Mouse (Mus musculus): ENCODE measurements around the gene Ano7. TPM values are rescaled to one million over a fixed set of nuclear protein-coding genes. Genes with fewer than 3 reads are reported as not detected.
A peak's percentile ranks its signal among the peaks of the same experiment; 100 is the strongest.

Gene Ano7
- total and polyA plus RNA-seq, 3 experiments = 0.11 TPM; not detected in 2

GRCm38 (mm10) chr1:93387198-93387597 lies 13.5 kb downstream of the Ano7 start:
- no peaks in the 10 kb centered on the region for H3K36me3 ChIP-seq (replicated peaks)
- peaks cover 2% of the 10 kb centered on the region; the same call in 1 of the 2 replicates for H3K4me1 ChIP-seq (ENCODE audit: insufficient read depth, low read depth, low read length)
- DNase-seq (ENCODE audit: low spot score) = no peak
- no peaks in the 10 kb centered on the region for H3K9me3 ChIP-seq (replicated peaks)
- no peak overlapping the region for H3K4me3 ChIP-seq (ENCODE audit: low read depth, low read length)
- no peak for TF ChIP-seq POLR2AphosphoS5 (IDR thresholded peaks at IDR 0.05; ENCODE audit: insufficient replicate concordance, low read depth, low read length)
- no peak for TF ChIP-seq GATA1 (IDR thresholded peaks at IDR 0.05; ENCODE audit: borderline replicate concordance, low read length)
- no peak for TF ChIP-seq TAL1 (conservative IDR thresholded peaks at IDR 0.05; ENCODE audit: low read depth, low read length)
- no peak for TF ChIP-seq CTCF (IDR thresholded peaks at IDR 0.05; ENCODE audit: low read depth, low read length)
- no peak for TF ChIP-seq GATA2 (IDR thresholded peaks at IDR 0.05; ENCODE audit: borderline replicate concordance, low read depth, low read length)
- peaks cover 46% of the 10 kb centered on the region for H3K27me3 ChIP-seq (ENCODE audit: insufficient read depth, low read length)
- no peak for ATAC-seq (ENCODE audit: extremely low read depth, insufficient number of reproducible peaks, low FRiP score, poor library complexity, severe bottlenecking)

- peaks cover 6% of the 10 kb centered on the region; the same call in 1 of the 2 replicates for H3K4me1 ChIP-seq (ENCODE audit: insufficient read depth, low read depth, low read length)
- no peak for ATAC-seq (ENCODE audit: extremely low read depth, insufficient number of reproducible peaks, low FRiP score, poor library complexity, severe bottlenecking)
- H3K9me3 ChIP-seq (replicated peaks) = no peaks in the 10 kb centered on the region
- H3K36me3 ChIP-seq (replicated peaks) = no peaks in the 10 kb centered on the region
- H3K4me3 ChIP-seq (ENCODE audit: low read depth, low read length) = no peak overlapping the region
- DNase-seq (ENCODE audit: low spot score) = no peak
- no peak for TF ChIP-seq CTCF (IDR thresholded peaks at IDR 0.05; ENCODE audit: low read depth, low read length)
- no peak for TF ChIP-seq GATA1 (IDR thresholded peaks at IDR 0.05; ENCODE audit: borderline replicate concordance, low read length)
- no peak for TF ChIP-seq TAL1 (conservative IDR thresholded peaks at IDR 0.05; ENCODE audit: low read depth, low read length)
- no peak for TF ChIP-seq GATA2 (IDR thresholded peaks at IDR 0.05; ENCODE audit: borderline replicate concordance, low read depth, low read length)
- TF ChIP-seq POLR2AphosphoS5 (IDR thresholded peaks at IDR 0.05; ENCODE audit: insufficient replicate concordance, low read depth, low read length) = no peak
- H3K27me3 ChIP-seq (ENCODE audit: insufficient read depth, low read length) = peaks cover 51% of the 10 kb centered on the region
These were observed 15.2 kb downstream of the Ano7 start for GRCm38 (mm10) chr1:93388906-93389305.

GRCm38 (mm10) chr1:93401191-93402052 lies 27.7 kb downstream of the Ano7 start:
- ATAC-seq (ENCODE audit: extremely low read depth, insufficient number of reproducible peaks, low FRiP score, poor library complexity, severe bottlenecking) (no peak), DNase-seq (ENCODE audit: low spot score) (no peak)
- peaks cover 21% of the 10 kb centered on the region for H3K36me3 ChIP-seq (replicated peaks)
- H3K4me3 ChIP-seq (ENCODE audit: low read depth, low read length) = no peak overlapping the region
- no peak for TF ChIP-seq TAL1 (conservative IDR thresholded peaks at IDR 0.05; ENCODE audit: low read depth, low read length)
- no peak for TF ChIP-seq CTCF (IDR thresholded peaks at IDR 0.05; ENCODE audit: low read depth, low read length)
- no peak for TF ChIP-seq GATA1 (IDR thresholded peaks at IDR 0.05; ENCODE audit: borderline replicate concordance, low read length)
- no peak for TF ChIP-seq GATA2 (IDR thresholded peaks at IDR 0.05; ENCODE audit: borderline replicate concordance, low read depth, low read length)
- TF ChIP-seq POLR2AphosphoS5 (IDR thresholded peaks at IDR 0.05; ENCODE audit: insufficient replicate concordance, low read depth, low read length) = no peak
- H3K4me1 ChIP-seq (ENCODE audit: insufficient read depth, low read depth, low read length) = peaks cover 24% of the 10 kb centered on the region
- H3K27me3 ChIP-seq (ENCODE audit: insufficient read depth, low read length) = peaks cover 43% of the 10 kb centered on the region
- H3K9me3 ChIP-seq (replicated peaks) = no peaks in the 10 kb centered on the region

GRCm38 (mm10) chr1:93403403-93403802 lies 29.7 kb downstream of the Ano7 start:
- peaks cover 25% of the 10 kb centered on the region for H3K27me3 ChIP-seq (ENCODE audit: insufficient read depth, low read length)
- H3K36me3 ChIP-seq (replicated peaks) = peaks cover 41% of the 10 kb centered on the region
- TF ChIP-seq CTCF (IDR thresholded peaks at IDR 0.05; ENCODE audit: low read depth, low read length) = no peak
- no peak for TF ChIP-seq GATA1 (IDR thresholded peaks at IDR 0.05; ENCODE audit: borderline replicate concordance, low read length)
- no peak for TF ChIP-seq GATA2 (IDR thresholded peaks at IDR 0.05; ENCODE audit: borderline replicate concordance, low read depth, low read length)
- no peak for TF ChIP-seq TAL1 (conservative IDR thresholded peaks at IDR 0.05; ENCODE audit: low read depth, low read length)
- no peak for TF ChIP-seq POLR2AphosphoS5 (IDR thresholded peaks at IDR 0.05; ENCODE audit: insufficient replicate concordance, low read depth, low read length)
- H3K9me3 ChIP-seq (replicated peaks) = no peaks in the 10 kb centered on the region
- no peak overlapping the region for H3K4me3 ChIP-seq (ENCODE audit: low read depth, low read length)
- DNase-seq (ENCODE audit: low spot score) (peak; percentile 28), ATAC-seq (ENCODE audit: extremely low read depth, insufficient number of reproducible peaks, low FRiP score, poor library complexity, severe bottlenecking) (no peak)
- H3K4me1 ChIP-seq (ENCODE audit: insufficient read depth, low read depth, low read length) = peaks cover 21% of the 10 kb centered on the region

- ATAC-seq (ENCODE audit: extremely low read depth, insufficient number of reproducible peaks, low FRiP score, poor library complexity, severe bottlenecking) (no peak), DNase-seq (ENCODE audit: low spot score) (no peak)
- H3K27me3 ChIP-seq (ENCODE audit: insufficient read depth, low read length) = no peaks in the 10 kb centered on the region
- no peak overlapping the region for H3K4me3 ChIP-seq (ENCODE audit: low read depth, low read length)
- no peaks in the 10 kb centered on the region; the same call in 1 of the 2 replicates for H3K4me1 ChIP-seq (ENCODE audit: insufficient read depth, low read depth, low read length)
- H3K36me3 ChIP-seq (replicated peaks) = peaks cover 95% of the 10 kb centered on the region
- H3K9me3 ChIP-seq (replicated peaks) = no peaks in the 10 kb centered on the region
- TF ChIP-seq GATA1 (IDR thresholded peaks at IDR 0.05; ENCODE audit: borderline replicate concordance, low read length) (no peak), CTCF (IDR thresholded peaks at IDR 0.05; ENCODE audit: low read depth, low read length) (no peak), GATA2 (IDR thresholded peaks at IDR 0.05; ENCODE audit: borderline replicate concordance, low read depth, low read length) (no peak), POLR2AphosphoS5 (IDR thresholded peaks at IDR 0.05; ENCODE audit: insufficient replicate concordance, low read depth, low read length) (no peak), TAL1 (conservative IDR thresholded peaks at IDR 0.05; ENCODE audit: low read depth, low read length) (no peak)
These were observed 58.4 kb downstream of the Ano7 start for GRCm38 (mm10) chr1:93432087-93432486.

GRCm38 (mm10) chr1:93439321-93439720 lies 65.6 kb downstream of the Ano7 start:
- H3K4me3 ChIP-seq (ENCODE audit: low read depth, low read length) = no peak overlapping the region
- H3K27me3 ChIP-seq (ENCODE audit: insufficient read depth, low read length) = no peaks in the 10 kb centered on the region
- H3K9me3 ChIP-seq (replicated peaks) = no peaks in the 10 kb centered on the region
- peaks cover 94% of the 10 kb centered on the region for H3K36me3 ChIP-seq (replicated peaks)
- no peak for DNase-seq (ENCODE audit: low spot score)
- H3K4me1 ChIP-seq (ENCODE audit: insufficient read depth, low read depth, low read length) = peaks cover 23% of the 10 kb centered on the region
- TF ChIP-seq GATA2 (IDR thresholded peaks at IDR 0.05; ENCODE audit: borderline replicate concordance, low read depth, low read length) (no peak), CTCF (IDR thresholded peaks at IDR 0.05; ENCODE audit: low read depth, low read length) (no peak), TAL1 (conservative IDR thresholded peaks at IDR 0.05; ENCODE audit: low read depth, low read length) (no peak), GATA1 (IDR thresholded peaks at IDR 0.05; ENCODE audit: borderline replicate concordance, low read length) (no peak), POLR2AphosphoS5 (IDR thresholded peaks at IDR 0.05; ENCODE audit: insufficient replicate concordance, low read depth, low read length) (no peak)
- ATAC-seq (ENCODE audit: extremely low read depth, insufficient number of reproducible peaks, low FRiP score, poor library complexity, severe bottlenecking) = no peak
